Mouse (Mus musculus) olfactory bulb, adult 2 months (tissue): Measurements from ENCODE around the gene Rbbp4. TPM values are rescaled to one million over a fixed set of nuclear protein-coding genes. Genes with fewer than 3 reads are reported as not detected.

Experiments used
- H3K27ac ChIP-seq: fragments of 200-500 bp; 2 replicates; pipeline ENCODE4 v1.5.1; 2012; ENCODE audit warnings: low read depth, low read length; ENCODE audit not compliant: insufficient read depth
- H3K4me1 ChIP-seq: fragments of 200-500 bp; 2 replicates; pipeline ENCODE4 v1.6.1; 2012; ENCODE audit warnings: low read length; ENCODE audit not compliant: control insufficient read depth, insufficient read depth
- H3K4me3 ChIP-seq: fragments of 200-500 bp; 2 replicates; pipeline ENCODE4 v1.5.1; 2012; ENCODE audit warnings: mild to moderate bottlenecking, low read depth, low read length, moderate library complexity; ENCODE audit not compliant: insufficient read depth
- CTCF ChIP-seq: fragments of 200-500 bp; IDR thresholded peaks from 2 replicates; pipeline ENCODE4 v1.5.1; 2012; ENCODE audit warnings: low read depth, mild to moderate bottlenecking, low read length, moderate library complexity; ENCODE audit not compliant: insufficient read depth
- POLR2A ChIP-seq: fragments of 200-500 bp; IDR thresholded peaks from 2 replicates; pipeline ENCODE4 v1.6.1; 2012; ENCODE audit warnings: mild to moderate bottlenecking, low read depth, low read length, moderate library complexity; ENCODE audit not compliant: insufficient read depth
- WGBS: fragments of 180-500 bp; shearing (Covaris S2); methylation state at CpG from one replicate; pipeline ENCODE4 v1.1.7; 2018; 5-methylcytosine and 5-hydroxymethylcytosine counted together
- polyA plus RNA-seq: library from polyadenylated mRNA; stranded (reverse); fragments of >200 nt; gene quantifications from 2 replicates; pipeline ENCODE4 v1.2.4, GENCODE M21; 2012; ENCODE audit warnings: low replicate concordance; ENCODE audit not compliant: missing spikeins, insufficient read depth, insufficient read length

The Rbbp4 gene
- polyA plus RNA-seq, 1 experiment, result not detected

DNA sequence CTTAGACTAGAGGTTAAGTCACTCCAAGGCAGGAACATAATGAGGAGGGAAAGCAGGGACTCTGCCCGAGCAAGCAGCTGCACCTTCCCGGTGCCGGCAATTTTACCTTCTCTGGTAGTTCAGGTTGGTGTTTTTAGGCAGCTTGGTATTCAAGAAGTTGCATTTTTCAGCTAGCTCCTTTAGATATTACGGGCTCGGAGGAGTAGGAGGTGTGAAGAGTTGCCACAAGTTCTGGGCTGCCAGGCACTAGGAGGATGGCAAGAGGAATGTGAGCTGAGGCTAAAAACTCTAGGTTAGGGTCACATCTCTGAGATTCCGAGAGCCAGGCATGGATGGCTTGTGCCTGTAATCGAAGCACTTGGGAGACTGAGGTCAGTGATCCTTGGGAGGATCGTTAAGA lies 45.5 kb downstream of the Rbbp4 start:
- WGBS, result 91% methylated on average over 8 of the region's 8 CpGs
- H3K27ac ChIP-seq, result no peak overlapping the region

GRCm38 (mm10) chr4:129288067-129288466 lies 47.1 kb downstream of the Rbbp4 start:
- Histone ChIP-seq H3K27ac (no peak overlapping the region), H3K4me3 (no peak overlapping the region), H3K4me1 (peaks cover 15% of the 10 kb centered on the region; the same call in 1 of the 2 replicates)
- WGBS, result 55% methylated on average over 3 of the region's 3 CpGs
- TF ChIP-seq CTCF (no peak), POLR2A (no peak)

More for the DNA sequence above, 45.5 kb downstream of the Rbbp4 start:
- no peak overlapping the region for H3K4me3 ChIP-seq
- TF ChIP-seq POLR2A (no peak), CTCF (no peak)
- peaks cover 15% of the 10 kb centered on the region; the same call in 1 of the 2 replicates for H3K4me1 ChIP-seq

DNA sequence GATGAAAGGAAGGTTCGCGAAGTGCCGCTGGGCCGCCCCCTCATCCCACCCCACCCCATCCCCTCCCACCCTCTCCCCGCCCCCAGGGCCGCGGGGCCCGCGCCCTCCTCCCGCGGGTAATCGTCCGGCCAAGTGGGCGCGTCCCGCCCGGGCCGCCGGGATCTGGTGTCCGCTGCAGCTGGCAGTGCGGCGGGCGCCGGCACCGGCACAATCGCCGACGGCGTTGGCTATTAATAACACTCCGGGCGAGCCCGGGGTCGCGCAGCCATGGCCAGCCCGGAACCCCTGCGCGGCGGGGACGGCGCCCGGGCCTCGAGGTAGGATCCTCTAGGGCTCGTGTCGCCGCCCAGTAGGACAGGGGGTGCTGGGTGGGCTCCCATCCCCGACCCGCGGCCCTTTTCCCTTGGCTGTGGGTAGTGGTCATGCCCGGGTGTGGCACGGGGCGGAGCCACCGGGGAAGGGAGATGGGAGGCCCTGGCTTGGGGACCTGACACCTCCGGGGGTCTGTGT lies 47.6 kb downstream of the Rbbp4 start, which contains the start of gene Sync:
Sync (plus strand) TSS at position 146 of the 510 bp plus-strand sequence.
- 4% methylated on average over 53 of the region's 53 CpGs for WGBS
- TF ChIP-seq CTCF, result no peak
- TF ChIP-seq POLR2A, result no peak
- peaks cover 15% of the 10 kb centered on the region; the same call in 1 of the 2 replicates for H3K4me1 ChIP-seq

GRCm38 (mm10) chr4:129286683-129287471 lies 48.3 kb downstream of the Rbbp4 start:
- Histone ChIP-seq H3K27ac (no peak overlapping the region), H3K4me3 (peak overlapping the region; percentile 24), H3K4me1 (peaks cover 15% of the 10 kb centered on the region; the same call in 1 of the 2 replicates)
- TF ChIP-seq CTCF (no peak), POLR2A (no peak)
- WGBS, result 3% methylated on average over 28 of the region's 28 CpGs

More for the DNA sequence above, 47.6 kb downstream of the Rbbp4 start, which contains the start of gene Sync:
- Histone ChIP-seq H3K27ac (no peak within 1 kb of the TSS), H3K4me3 (peak within 1 kb of the TSS; percentile 35)

DNA sequence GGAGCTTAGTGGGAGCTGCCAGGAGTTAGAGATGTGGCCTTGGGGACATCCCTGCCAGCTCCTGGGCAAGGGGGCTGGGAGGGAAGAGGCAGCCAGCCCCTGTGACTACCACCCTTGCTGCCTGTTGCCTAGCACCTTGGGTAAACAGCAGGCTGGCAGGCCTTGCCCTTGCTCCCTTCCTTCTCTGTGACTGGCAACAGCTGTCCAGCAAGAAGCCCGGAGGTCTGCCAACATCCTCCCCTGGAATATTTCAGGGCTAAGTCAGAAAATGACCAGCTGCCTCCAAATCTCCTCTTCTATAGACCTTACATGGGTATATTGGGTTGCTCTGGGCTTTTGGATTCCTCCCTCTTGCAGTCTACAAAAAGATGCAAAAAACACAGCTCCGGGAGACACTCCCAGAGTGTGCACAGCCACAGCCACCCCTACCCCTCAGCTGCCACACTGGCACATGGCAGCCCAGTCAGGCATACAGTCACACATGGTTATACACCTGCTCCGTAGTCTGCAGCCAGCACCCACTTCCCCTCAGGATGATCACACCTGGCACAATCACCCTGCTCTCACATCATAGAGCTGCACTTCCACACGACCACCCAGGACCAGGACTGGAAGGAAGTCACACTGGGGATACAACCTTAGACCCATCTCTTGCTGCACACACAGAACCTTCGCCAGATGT lies 49.0 kb downstream of the Rbbp4 start:
- Histone ChIP-seq H3K27ac (no peak overlapping the region), H3K4me3 (no peak overlapping the region), H3K4me1 (peaks cover 15% of the 10 kb centered on the region; the same call in 1 of the 2 replicates)
- TF ChIP-seq POLR2A, result no peak
- no peak for TF ChIP-seq CTCF
- WGBS, result 43% methylated on average over 5 of the region's 5 CpGs

DNA sequence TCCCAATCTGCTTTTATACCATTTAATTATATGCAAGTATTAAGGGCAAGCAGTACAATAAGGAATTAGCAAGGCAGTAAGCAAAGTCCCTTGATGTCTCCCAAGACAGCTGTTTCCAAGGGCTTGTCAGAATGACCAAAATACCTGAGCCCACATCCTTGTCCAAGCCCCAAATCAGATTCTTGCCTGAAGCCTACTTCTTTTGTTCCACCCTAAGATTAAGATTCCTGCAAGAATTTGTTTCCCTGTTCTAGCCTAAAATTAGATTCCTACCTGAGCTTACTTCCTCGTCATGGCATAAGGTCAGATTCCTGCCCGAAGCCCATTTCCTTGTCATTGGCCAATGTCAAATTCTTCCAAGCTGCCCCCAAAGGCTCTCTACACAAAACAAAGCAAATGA lies 50.5 kb downstream of the Rbbp4 start:
- WGBS, result 92% methylated on average over 2 of the region's 2 CpGs
- no peak for TF ChIP-seq POLR2A
- no peak for TF ChIP-seq CTCF
- Histone ChIP-seq H3K4me1 (peaks cover 15% of the 10 kb centered on the region; the same call in 1 of the 2 replicates), H3K27ac (no peak overlapping the region), H3K4me3 (no peak overlapping the region)

DNA sequence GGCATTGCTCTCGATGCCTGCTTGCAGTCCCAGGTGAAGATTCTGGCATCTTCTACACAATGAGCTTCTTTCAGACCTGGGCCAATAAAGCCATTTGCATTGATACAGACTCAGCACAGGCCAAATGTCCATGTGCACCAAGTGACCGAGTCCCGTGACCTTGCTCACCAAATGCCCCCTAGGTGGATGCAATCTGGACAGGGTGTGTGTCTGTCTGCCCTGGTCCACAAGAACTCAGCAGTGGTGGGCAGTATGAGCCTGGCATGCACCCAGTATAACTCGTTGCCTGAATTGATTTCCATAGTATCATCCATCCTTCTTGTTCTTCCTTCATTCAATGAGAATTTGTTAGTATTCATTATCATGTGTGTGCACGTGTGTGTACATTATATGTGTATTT lies 51.9 kb downstream of the Rbbp4 start:
- no peak overlapping the region for H3K4me3 ChIP-seq
- no peak overlapping the region for H3K27ac ChIP-seq
- WGBS, result 89% methylated on average over 5 of the region's 5 CpGs
- H3K4me1 ChIP-seq, result peaks cover 15% of the 10 kb centered on the region; the same call in 1 of the 2 replicates
- no peak for TF ChIP-seq POLR2A
- TF ChIP-seq CTCF, result no peak

DNA sequence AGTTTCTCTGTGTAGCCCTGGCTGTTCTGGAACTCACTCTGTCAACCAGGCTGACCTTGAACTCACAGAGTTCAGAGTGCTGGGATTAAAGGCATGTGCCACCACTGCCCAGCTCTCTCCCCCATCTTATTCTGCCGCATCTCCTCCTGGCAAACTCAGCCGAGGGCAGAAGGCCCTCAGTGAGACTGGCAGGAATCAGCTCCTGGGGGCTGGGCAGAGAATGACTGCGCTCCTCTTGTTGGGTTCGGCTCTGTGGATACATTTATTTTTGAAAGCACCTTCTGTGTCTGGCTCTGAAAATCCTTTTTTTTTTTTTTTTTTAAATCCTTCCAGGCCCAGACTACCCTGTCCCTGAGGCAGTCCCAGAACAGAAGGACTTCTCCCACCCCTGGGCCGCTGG lies 52.4 kb downstream of the Rbbp4 start:
- 80% methylated on average over 5 of the region's 5 CpGs for WGBS
- Histone ChIP-seq H3K4me3 (no peak overlapping the region), H3K4me1 (peaks cover 15% of the 10 kb centered on the region; the same call in 1 of the 2 replicates), H3K27ac (no peak overlapping the region)
- TF ChIP-seq CTCF (no peak), POLR2A (no peak)
